Comparison of ENCODE assay signal across 19 mouse cellular contexts in the genomic region with DNA sequence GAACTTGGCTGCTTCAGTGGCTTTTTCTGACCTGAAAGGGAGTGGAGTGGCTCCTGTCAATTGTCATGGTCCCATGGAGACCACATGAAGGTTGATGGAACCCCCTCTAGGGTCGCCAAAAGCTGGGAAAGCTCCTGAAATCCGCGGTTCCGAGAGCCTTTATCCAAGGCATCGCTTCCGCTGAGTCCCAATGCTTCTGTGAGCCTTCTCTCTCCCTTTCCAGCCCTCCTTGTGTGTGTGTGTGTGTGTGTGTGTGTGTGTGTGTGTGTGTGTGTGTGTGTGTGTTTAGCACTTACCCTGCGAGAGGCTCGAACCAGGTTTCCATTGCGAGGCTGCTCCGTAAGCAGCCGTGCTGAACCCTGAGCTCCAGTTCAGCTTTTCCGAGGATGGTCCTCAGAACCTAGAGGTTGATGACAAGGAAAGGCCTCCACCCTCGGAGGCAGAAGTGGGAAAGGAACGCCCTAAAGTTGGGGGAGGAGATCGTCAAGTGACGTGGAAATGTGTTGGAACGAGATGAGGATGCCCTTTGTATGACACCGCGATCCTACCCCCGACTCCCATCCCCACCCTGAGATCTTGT. TPM values are rescaled to one million over a fixed set of nuclear protein-coding genes. Genes with fewer than 3 reads are reported as not detected.
DNase-seq lines count a peak whose midpoint lies in the region; ATAC-seq and TF ChIP-seq lines count a peak whose summit lies in the region.
"Had no signal": no experiment of that assay in that cellular context is flagged by ENCODE, and none has a peak within 500 bp of the region (broad histone marks: within the 10 kb centered on the region; RNA-seq: fewer than 3 reads in every experiment).

No protein-coding gene starts in this region.

- peaks cover 85% of the 10 kb centered on the region for H3K27me3 ChIP-seq in kidney, embryonic 14.5 days (ENCODE audit: control insufficient read depth, insufficient read depth, low read length)
- peaks cover 71% of the 10 kb centered on the region for H3K27me3 ChIP-seq in E14TG2a.4 (ENCODE audit: insufficient read depth, low read length)
- H3K27me3 ChIP-seq: Patski had no signal

- DNase-seq in embryo, embryonic 11 days, result peak; percentile 39
- DNase-seq in embryo, embryonic 10.5 days (ENCODE audit: low spot score), result no peak
- DNase-seq in kidney, adult 11 months, result no peak
- peak; percentile 38 for DNase-seq in induced T-regulatory cell, adult 2 months (ENCODE audit: low read depth)
- no peak for DNase-seq in right cerebral cortex, adult 2 months (ENCODE audit: low spot score in 2 of 2)
- DNase-seq: cerebellum, adult 2 months; kidney, postnatal 14 days; liver; lung, adult 2 months; spleen, adult 18-20 months had no signal

- no peak for TF ChIP-seq CTCF in E14TG2a.4 (conservative IDR thresholded peaks at IDR 0.05; ENCODE audit: low read length)

- H3K4me3 ChIP-seq in kidney, embryonic 14.5 days (ENCODE audit: low read length), result no peak overlapping the region
- H3K4me3 ChIP-seq in E14TG2a.4 (replicated peaks; ENCODE audit: low read length), result peak overlapping the region; percentile 50
- H3K4me3 ChIP-seq: erythroblast, embryonic 14.5 days; hindbrain, embryonic 10.5 days; neural tube, embryonic 12.5 days had no signal

- H3K9ac ChIP-seq in kidney, embryonic 14.5 days (ENCODE audit: low read depth, low read length), result no peak overlapping the region
- H3K9ac ChIP-seq: neural tube, embryonic 12.5 days had no signal

- no peaks in the 10 kb centered on the region for H3K36me3 ChIP-seq in kidney, embryonic 14.5 days (ENCODE audit: control insufficient read depth, insufficient read depth, low read length)
- H3K36me3 ChIP-seq in E14TG2a.4 (ENCODE audit: insufficient read depth, low read length), result no peaks in the 10 kb centered on the region
- H3K36me3 ChIP-seq: hindbrain, embryonic 10.5 days; neural tube, embryonic 12.5 days had no signal

- peak; percentile 41; the same call in 1 of the 2 replicates for ATAC-seq in kidney, embryonic 14.5 days (ENCODE audit: low FRiP score, low TSS enrichment)
- no peak for ATAC-seq in activated CD4-positive, CD25-positive, alpha-beta regulatory T cell, adult 4 months
- ATAC-seq: Patski had no signal

- 1% methylated on average over 20 of the region's 20 CpGs for WGBS in kidney, embryonic 14.5 days

- no peak overlapping the region for H3K27ac ChIP-seq in kidney, embryonic 14.5 days (ENCODE audit: low read depth, low read length)
- H3K27ac ChIP-seq: hindbrain, embryonic 10.5 days; neural tube, embryonic 12.5 days had no signal

- no peaks in the 10 kb centered on the region for H3K9me3 ChIP-seq in kidney, embryonic 14.5 days (ENCODE audit: control insufficient read depth, low read length)
- no peaks in the 10 kb centered on the region for H3K9me3 ChIP-seq in E14TG2a.4 (ENCODE audit: low read length)
- H3K9me3 ChIP-seq: hindbrain, embryonic 10.5 days; neural tube, embryonic 12.5 days had no signal

- H3K4me1 ChIP-seq in kidney, embryonic 14.5 days (ENCODE audit: control insufficient read depth, insufficient read depth, low read length), result no peaks in the 10 kb centered on the region
- peaks cover 43% of the 10 kb centered on the region for H3K4me1 ChIP-seq in E14TG2a.4 (replicated peaks; ENCODE audit: low read depth, low read length)
- H3K4me1 ChIP-seq: neural tube, embryonic 12.5 days had no signal

- H3K4me2 ChIP-seq in kidney, embryonic 14.5 days (replicated peaks; ENCODE audit: low read depth, low read length), result no peak overlapping the region
- H3K4me2 ChIP-seq: neural tube, embryonic 12.5 days had no signal

RNA-seq across cellular contexts. Expression of gene Cdkn2a, which starts 21.4 kb away (rescaled TPM):
- not detected in 2 replicates for polyA plus RNA-seq in kidney, embryonic 14.5 days (2014; fragmentation: Nextera tagmentation; extraction: Ambion mirVana)
- polyA plus RNA-seq in activated CD4-positive, CD25-positive, alpha-beta regulatory T cell, adult 4 months (2017; shearing (Covaris generic)), result under 1 TPM in 1 of 2 experiments, not detected in 1; 0.60 TPM
- polyA plus RNA-seq: cerebellum, adult 2 months; heart, embryonic 14.5 days; hindbrain, embryonic 10.5 days; intestine, embryonic 16.5 days; neural tube, embryonic 12.5 days had no signal

RNA-seq across cellular contexts. Expression of gene Cdkn2b, which starts 37.8 kb away (rescaled TPM):
- 0.55 and 1.2 TPM in 2 replicates for polyA plus RNA-seq in kidney, embryonic 14.5 days (2014; fragmentation: Nextera tagmentation; extraction: Ambion mirVana)
- under 1 TPM; 0.24 to 0.36 TPM for polyA plus RNA-seq in activated CD4-positive, CD25-positive, alpha-beta regulatory T cell, adult 4 months (2017; shearing (Covaris generic))
- polyA plus RNA-seq: erythroblast, embryonic 14.5 days had no signal

Comparison
In these comparisons a context has a peak if more than half of its experiments do, and no peak if none do; other contexts are left out.
1. DNase-seq: peak in embryo, embryonic 11 days (single experiment) and induced T-regulatory cell, adult 2 months (single experiment); none in embryo, embryonic 10.5 days (single experiment), kidney, adult 11 months (single experiment) and right cerebral cortex, adult 2 months (0 of 2).